Mouse (Mus musculus) adrenal gland (tissue): ENCODE data around the gene Mettl17.
"Not testable (repeated sequence)": the region's sequence is repeated elsewhere in the genome, so short reads cannot be mapped to it uniquely, and the experiment has no call there.

Experiments
- intact Hi-C: fragments of 180-260 bp; cut with DNase I; formaldehyde crosslinking; loops from one replicate; pipeline ENCODE4 v1.15.1; 2025
- long read RNA-seq, 2 experiments: library from polyadenylated mRNA; unstranded; transcript quantifications; one replicate each; pipeline ENCODE4 v2.0.0; 2020; ENCODE audit warnings: borderline replicate concordance in 1 of 2; ENCODE audit not compliant: insufficient replicate concordance in 1 of 2

Gene Mettl17
- long read RNA-seq, experiment 1, transcript Mettl17-201 (14 exons, 1,623 nt), result major isoform, 6 of 14 reads
- long read RNA-seq, experiment 1, partial matches to known transcripts, result 1 of 14 reads
- long read RNA-seq, experiment 1, other reads (novel, unspliced or antisense), result 5 of 14 reads
- long read RNA-seq, experiment 2, transcript Mettl17-201 (14 exons, 1,623 nt), result major isoform, 5 of 12 reads
- long read RNA-seq, experiment 2, partial matches to known transcripts, result 0 of 12 reads
- long read RNA-seq, experiment 2, other reads (novel, unspliced or antisense), result 5 of 12 reads

DNA sequence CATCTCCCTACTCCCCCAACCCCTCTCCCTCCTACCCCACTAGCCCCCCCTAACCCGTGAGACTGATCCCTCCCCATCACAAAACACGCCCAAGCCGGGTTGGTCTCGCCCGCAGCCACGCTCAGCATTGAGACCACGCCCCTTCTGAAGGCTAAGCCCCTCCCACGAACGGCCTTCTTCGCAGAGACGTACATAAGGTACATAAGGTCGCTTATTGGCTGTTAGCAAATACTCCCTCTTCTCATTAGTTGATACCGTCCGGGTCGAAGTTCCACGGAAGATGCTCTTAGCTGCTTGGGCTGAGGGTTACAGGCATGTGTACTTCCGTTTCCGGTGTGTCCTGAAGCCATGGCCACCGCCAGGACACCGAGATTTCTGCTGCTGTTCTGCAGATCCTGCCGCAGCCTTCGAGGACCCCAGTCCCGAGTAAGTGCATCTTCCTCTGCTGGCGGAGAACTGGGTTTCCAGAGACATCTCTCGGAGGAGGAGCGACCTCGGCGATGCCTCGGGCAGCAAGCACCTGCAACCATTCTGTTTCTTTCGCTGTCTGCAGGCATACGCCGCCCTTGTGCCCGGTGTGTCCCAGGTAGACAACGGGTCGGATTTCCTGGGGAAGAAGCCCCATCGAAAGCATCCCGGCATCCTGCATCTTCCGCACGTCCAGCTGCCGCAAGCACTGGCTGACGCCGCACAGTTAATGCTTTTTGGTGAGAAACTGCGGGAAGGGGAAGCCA is at the start of gene Mettl17:
TSS of gene Mettl17 (plus strand) at position 245 of the 734 bp plus-strand sequence.
- intact Hi-C loops, result no loop called here

DNA sequence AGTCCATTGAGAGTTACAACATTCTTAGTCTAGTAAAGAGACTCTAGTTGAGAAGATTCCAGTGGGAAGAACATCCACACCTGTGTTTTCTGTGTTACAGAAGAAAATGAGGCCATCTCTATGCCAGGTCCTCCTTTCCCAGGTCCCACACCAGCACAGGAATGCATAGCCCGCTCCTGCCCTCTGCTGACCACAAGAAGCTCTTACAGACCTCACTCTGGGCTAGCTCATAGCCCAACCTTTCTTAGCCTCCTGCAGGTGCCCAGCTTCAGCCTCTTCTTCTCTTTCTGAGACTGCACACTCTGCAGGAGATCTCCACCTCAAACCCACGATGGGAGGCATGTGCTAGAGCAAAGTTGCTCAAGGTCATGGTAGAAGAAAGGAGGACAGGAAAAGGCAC is 46.2 kb upstream of the Mettl17 start:
- intact Hi-C loops, result not testable (repeated sequence)

- intact Hi-C loops, result no loop called here
These were observed 42.4 kb upstream of the Mettl17 start for GRCm38 (mm10) chr14:51842250-51842649.

- intact Hi-C loops, result no loop called here
These were observed 41.9 kb upstream of the Mettl17 start for GRCm38 (mm10) chr14:51842781-51843180.

DNA sequence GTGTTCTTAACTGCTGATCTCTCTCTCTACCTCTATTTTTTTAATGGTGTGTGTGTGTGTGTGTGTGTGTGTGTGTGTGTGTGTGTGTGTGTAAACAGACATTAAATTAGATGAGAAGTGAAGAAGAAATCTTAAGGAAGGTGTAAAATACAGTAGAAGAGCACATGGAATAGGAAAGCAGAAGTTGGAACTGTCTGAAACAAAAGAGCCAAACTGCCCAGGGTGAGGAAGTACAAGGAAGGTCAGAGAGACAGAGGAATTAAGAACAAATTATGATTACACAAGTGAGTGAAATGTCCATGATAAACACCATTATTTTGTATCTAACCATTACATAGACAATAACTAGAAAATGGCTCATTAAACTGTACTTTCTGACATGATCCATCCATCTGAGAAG is 40.8 kb upstream of the Mettl17 start:
- intact Hi-C loops, result no loop called here

DNA sequence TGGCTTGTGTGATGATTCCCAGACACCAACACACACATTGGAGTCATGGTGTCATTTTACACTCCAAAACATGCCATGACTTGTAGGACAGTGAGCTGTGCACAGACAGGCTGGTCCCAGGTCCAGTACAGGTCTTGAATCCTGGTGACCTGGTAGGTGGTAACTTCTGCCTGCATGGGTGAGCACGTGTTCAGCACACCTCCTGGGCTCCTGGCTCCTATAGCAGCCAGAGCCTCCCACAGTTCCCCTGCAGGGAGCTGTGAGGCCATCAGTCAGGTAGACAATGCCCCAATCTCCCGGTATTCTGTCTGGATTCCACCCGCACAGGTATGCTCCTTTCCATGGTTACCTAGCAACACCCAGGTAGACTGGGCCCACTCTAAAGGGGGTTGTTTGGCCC is 38.1 kb upstream of the Mettl17 start:
- intact Hi-C loops, result no loop called here

DNA sequence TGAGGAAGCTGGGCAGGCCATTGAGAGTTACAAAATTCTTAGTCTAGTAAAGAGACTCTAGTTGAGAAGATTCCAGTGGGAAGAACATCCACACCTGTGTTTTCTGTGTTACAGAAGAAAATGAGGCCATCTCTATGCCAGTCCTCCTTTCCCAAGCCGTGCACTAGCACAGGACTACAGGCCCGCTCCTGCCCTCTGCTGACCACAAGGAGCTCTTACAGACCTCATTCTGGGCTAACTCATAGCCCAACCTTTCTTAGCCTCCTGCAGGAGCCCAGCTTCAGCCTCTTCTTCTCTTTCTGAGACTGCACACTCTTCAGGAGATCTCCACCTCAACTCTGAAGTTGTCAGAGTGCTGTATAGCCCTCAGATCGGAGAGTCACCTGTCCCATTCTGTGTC is 33.6 kb upstream of the Mettl17 start:
- intact Hi-C loops, result not testable (repeated sequence)

- intact Hi-C loops, result no loop called here
These were observed 31.2 kb upstream of the Mettl17 start, which contains the start of gene Ear6 for GRCm38 (mm10) chr14:51853399-51853798. Ear6 (plus strand) TSS chr14:51853699.

GRCm38 (mm10) chr14:51855280-51855679 is 29.4 kb upstream of the Mettl17 start:
- intact Hi-C loops, result not testable (repeated sequence)

DNA sequence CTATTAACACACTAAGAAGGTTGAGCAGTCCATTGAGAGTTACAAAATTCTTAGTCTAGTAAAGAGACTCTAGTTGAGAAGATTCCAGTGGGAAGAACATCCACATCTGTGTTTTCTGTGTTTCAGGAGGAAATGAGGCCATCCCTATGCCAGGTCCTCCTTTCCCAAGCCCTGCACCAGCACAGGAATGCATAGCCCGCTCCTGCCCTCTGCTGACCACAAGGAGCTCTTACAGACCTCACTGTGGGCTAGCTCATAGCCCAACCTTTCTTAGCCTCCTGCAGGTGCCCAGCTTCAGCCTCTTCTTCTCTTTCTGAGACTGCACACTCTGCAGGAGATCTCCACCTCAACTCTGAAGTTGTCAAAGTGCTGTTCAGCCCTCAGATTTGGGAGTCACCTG is 21.0 kb upstream of the Mettl17 start:
- intact Hi-C loops, result not testable (repeated sequence)

DNA sequence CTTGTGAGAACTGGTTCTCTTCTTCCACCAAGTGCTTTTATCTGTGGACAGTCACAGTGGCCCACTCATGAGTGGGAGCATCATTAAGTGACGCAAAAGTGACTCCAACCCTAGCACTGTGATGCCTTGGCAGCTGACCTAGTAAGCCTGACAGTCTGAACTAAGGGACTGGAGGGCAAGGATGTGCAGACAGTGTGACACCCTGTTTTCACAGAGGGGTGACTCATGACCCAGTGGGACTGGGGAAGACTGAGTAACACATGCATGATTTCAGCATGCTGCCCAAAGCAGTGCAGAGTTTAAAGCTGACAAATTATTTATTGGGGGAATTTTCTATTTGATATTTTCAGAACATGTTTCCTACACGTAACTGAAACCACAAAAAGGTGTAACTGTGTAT is 13.9 kb upstream of the Mettl17 start:
- intact Hi-C loops, result no loop called here

GRCm38 (mm10) chr14:51871741-51872140 is 12.9 kb upstream of the Mettl17 start:
- intact Hi-C loops, result no loop called here

DNA sequence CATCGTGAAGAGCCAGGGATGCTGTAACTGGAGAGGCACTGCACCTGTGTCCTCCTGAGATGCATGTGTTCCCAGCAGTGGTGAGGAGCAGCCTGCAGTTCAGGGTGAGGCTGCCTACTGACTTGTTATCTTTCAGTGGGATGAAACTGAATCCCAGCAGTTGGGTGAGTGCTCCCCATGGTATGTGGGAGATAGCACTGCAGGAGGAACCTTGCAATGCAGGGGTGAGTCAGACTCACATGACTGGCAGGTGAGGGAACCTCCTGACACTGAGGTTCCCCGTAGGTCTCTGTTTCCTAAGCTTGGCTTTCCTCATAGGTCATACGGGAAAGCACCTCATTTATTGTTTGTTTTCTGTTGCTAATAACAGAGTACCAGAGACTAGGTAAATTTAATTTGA is 7.1 kb upstream of the Mettl17 start:
- intact Hi-C loops, result no loop called here

- intact Hi-C loops, result no loop called here
These were observed 1.1 kb upstream of the Mettl17 start for GRCm38 (mm10) chr14:51883527-51884030.

DNA sequence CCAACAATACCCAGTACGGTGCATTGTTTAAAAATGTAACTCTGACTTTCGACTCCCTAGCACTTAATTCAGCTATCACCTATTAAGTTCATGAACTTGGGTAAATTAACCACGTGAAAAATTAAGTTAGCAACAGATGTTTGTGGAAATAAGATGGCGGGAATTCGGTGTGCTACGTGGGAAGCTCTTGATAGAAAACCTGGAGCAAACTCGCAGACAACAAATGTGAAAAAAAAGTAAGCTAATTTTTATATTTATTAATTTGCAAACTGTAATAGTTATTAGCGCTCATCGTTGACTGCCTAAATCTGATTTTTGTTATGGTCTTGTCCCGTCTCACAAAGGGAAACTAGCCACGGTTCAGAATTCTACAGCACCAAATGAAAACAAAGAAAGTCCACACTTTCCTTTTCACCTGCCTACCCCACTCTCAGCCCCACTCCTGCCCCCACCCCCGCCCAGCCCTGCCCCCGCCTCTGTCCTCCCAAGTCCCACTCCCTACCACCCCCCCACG is 554 bp upstream of the Mettl17 start:
- intact Hi-C loops, result no loop called here

- intact Hi-C loops, result no loop called here
These were observed 1.4 kb downstream of the Mettl17 start for GRCm38 (mm10) chr14:51886051-51886450.

GRCm38 (mm10) chr14:51889833-51890232 is 5.2 kb downstream of the Mettl17 start:
- intact Hi-C loops, result no loop called here

- intact Hi-C loops, result no loop called here
These were observed 7.7 kb downstream of the Mettl17 start, which contains the start of gene Slc39a2 for GRCm38 (mm10) chr14:51892191-51892939. Slc39a2 (plus strand) TSS chr14:51892889.

DNA sequence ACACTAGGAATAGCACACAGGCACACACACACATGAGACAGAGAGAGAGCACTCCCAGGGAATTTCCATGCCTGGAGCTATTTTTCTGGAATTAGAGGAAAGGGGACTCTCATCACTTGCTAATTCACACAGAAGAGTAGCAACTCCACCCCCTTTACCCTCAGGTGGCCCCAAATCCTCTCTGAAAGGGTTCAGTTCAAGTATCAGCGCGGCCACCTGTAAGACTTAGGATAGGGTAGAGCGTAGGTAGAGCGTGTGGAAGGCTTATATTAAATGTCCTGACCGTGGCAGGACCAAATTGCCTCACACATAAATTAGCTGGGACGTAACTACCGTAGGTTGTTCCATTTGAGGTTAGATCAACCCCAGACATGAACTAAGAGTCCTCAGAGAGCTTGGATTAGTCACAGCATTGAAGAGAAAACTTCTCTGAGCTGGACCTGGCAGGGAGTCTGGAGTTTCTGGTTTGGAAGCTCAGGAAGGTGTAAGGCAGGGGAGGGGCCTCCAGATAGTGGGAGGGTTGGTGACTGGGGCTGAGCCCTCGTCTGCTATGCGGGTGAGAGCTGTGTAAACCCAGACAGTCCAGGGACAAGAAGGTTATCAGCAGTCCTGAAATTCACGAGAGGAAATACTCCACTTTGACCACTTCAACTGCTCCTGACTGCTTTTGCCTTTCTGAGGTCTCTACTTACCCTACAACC is 8.6 kb downstream of the Mettl17 start:
- intact Hi-C loops, result no loop called here

GRCm38 (mm10) chr14:51893809-51894208 is 9.2 kb downstream of the Mettl17 start:
- intact Hi-C loops, result no loop called here

DNA sequence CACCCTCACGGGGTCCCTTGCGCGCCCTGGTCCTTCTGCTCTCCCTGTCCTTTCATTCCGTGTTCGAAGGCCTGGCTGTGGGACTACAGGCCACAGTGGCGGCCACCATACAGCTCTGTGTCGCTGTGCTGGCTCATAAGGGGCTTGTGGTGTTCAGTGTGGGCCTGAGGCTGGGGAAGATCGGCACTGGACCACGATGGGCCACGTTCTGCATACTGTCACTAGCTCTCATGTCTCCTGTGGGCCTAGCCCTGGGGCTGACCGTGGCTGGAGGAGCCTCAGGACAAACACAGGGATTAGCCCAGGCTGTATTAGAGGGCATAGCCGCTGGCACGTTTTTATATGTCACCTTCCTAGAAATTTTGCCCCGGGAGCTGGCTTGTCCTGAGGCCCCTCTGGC is 10.4 kb downstream of the Mettl17 start:
- intact Hi-C loops, result no loop called here
